Mouse (Mus musculus) lung, embryonic 15.5 days (tissue): ENCODE measurements around the gene Vnn3. TPM values are rescaled to one million over a fixed set of nuclear protein-coding genes. Genes with fewer than 3 reads are reported as not detected.

Source experiments
- ATAC-seq: fragments of 200-750 bp; cut with Nextera tagmentation; 2 replicates; pipeline ENCODE4 v1.8.0; 2017; ENCODE audit warnings: moderate number of reproducible peaks, borderline replicate concordance; ENCODE audit not compliant: low FRiP score, low TSS enrichment; ENCODE audit errors: extremely low read depth
- H3K27ac ChIP-seq: fragments of 300-500 bp; sonication (generic); 2 replicates; pipeline ENCODE4 v1.5.1; 2015; ENCODE audit warnings: moderate library complexity, mild to moderate bottlenecking, inconsistent platforms
- H3K27me3 ChIP-seq: fragments of 300-500 bp; sonication (generic); 2 replicates; pipeline ENCODE4 v1.6.1; 2015; ENCODE audit warnings: inconsistent platforms
- H3K36me3 ChIP-seq: fragments of 300-500 bp; sonication (generic); 2 replicates; pipeline ENCODE4 v1.6.1; 2015; ENCODE audit warnings: inconsistent platforms
- H3K4me1 ChIP-seq: fragments of 300-500 bp; sonication (generic); 2 replicates; pipeline ENCODE4 v1.6.1; 2015; ENCODE audit warnings: inconsistent platforms
- H3K4me2 ChIP-seq: fragments of 300-500 bp; sonication (generic); 2 replicates; pipeline ENCODE4 v1.6.1; 2015; ENCODE audit warnings: inconsistent platforms, mild to moderate bottlenecking, moderate library complexity
- H3K4me3 ChIP-seq: fragments of 300-500 bp; sonication (generic); 2 replicates; pipeline ENCODE4 v1.5.1; 2015; ENCODE audit warnings: mild to moderate bottlenecking, inconsistent platforms
- H3K9ac ChIP-seq: fragments of 300-500 bp; sonication (generic); 2 replicates; pipeline ENCODE4 v1.6.1; 2015; ENCODE audit warnings: inconsistent platforms
- H3K9me3 ChIP-seq: fragments of 300-500 bp; sonication (generic); 2 replicates; pipeline ENCODE4 v1.6.1; 2016; ENCODE audit warnings: inconsistent platforms
- WGBS: fragments of 180-500 bp; shearing (Covaris S2); methylation state at CpG from one replicate; pipeline ENCODE4 v1.1.7; 2015; 5-methylcytosine and 5-hydroxymethylcytosine counted together
- polyA plus RNA-seq: library from polyadenylated mRNA; unstranded; fragments of >200 nt; fragmentation: Nextera tagmentation; extraction: Ambion mirVana; gene quantifications from 2 replicates; pipeline ENCODE4 v1.2.1, GENCODE M21; 2015

The Vnn3 gene
- polyA plus RNA-seq, result 0.16 and 0.18 TPM in 2 replicates

DNA sequence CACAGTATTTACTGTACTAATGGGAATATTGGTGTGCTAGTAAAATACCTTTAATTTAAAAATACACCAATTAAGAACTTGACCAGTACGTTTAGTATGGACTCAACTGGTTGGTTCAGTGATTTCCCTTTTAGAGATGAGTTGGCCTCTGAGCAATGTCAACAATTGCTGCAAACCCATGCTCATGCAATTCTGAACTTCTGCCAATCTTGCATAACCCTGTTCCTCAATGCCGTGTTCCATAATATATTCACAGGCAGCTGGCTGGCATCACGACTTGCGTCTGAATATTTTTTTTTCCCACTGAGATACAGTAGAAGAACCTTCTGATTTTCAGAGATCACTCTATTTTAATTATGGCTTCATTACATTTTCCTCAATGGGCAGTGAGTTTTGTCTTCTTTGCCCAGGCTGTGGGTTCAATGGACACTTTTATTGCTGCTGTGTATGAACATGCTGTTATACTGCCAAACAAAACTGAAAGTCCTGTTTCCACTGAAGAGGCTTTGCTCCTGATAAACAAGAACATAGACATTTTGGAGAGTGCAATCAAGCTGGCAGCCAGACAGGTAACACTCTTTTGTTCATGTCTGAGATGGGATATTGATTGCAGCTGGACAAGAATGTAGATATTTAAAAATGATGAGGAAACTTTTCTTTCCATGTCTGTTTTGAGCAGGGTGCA, at the start of gene Vnn3:
Gene Vnn3 (plus strand): TSS at position 235 of the 685 bp plus-strand sequence.
- Histone ChIP-seq H3K4me2 (no peak within 1 kb of the TSS), H3K4me3 (no peak within 1 kb of the TSS), H3K27me3 (no peaks in the 10 kb centered on the region), H3K9me3 (no peaks in the 10 kb centered on the region), H3K36me3 (no peaks in the 10 kb centered on the region), H3K9ac (no peak within 1 kb of the TSS), H3K27ac (0 out of 2 replicates have a peak within 1 kb of the TSS, but pooled peaks have one; percentile 45), H3K4me1 (peaks cover 9% of the 10 kb centered on the region; the same call in 1 of the 2 replicates)
- ATAC-seq, result no peak
- 52% methylated on average over 4 of the region's 4 CpGs for WGBS

- Histone ChIP-seq H3K27ac (no peak overlapping the region), H3K9ac (no peak overlapping the region), H3K36me3 (peaks cover 49% of the 10 kb centered on the region), H3K9me3 (no peaks in the 10 kb centered on the region), H3K4me2 (no peak overlapping the region), H3K4me1 (peaks cover 9% of the 10 kb centered on the region; the same call in 1 of the 2 replicates), H3K27me3 (no peaks in the 10 kb centered on the region), H3K4me3 (no peak overlapping the region)
- ATAC-seq, result no peak
- 44% methylated on average over 3 of the region's 3 CpGs for WGBS
These were observed 48.4 kb upstream of the Vnn3 start for GRCm38 (mm10) chr10:23802911-23803310.

GRCm38 (mm10) chr10:23804665-23805064, 46.6 kb upstream of the Vnn3 start:
- Histone ChIP-seq H3K4me3 (no peak overlapping the region), H3K4me2 (no peak overlapping the region), H3K27me3 (no peaks in the 10 kb centered on the region), H3K9ac (no peak overlapping the region), H3K36me3 (peaks cover 52% of the 10 kb centered on the region), H3K4me1 (0 out of 2 replicates have a peak, but pooled peaks cover 4% of the 10 kb centered on the region), H3K27ac (no peak overlapping the region), H3K9me3 (no peaks in the 10 kb centered on the region)
- 88% methylated on average over 3 of the region's 3 CpGs for WGBS
- no peak for ATAC-seq

- Histone ChIP-seq H3K27ac (no peak overlapping the region), H3K4me2 (no peak overlapping the region), H3K36me3 (peaks cover 45% of the 10 kb centered on the region), H3K9me3 (no peaks in the 10 kb centered on the region), H3K27me3 (no peaks in the 10 kb centered on the region), H3K9ac (no peak overlapping the region), H3K4me3 (no peak overlapping the region), H3K4me1 (no peaks in the 10 kb centered on the region)
- WGBS, result 33% methylated on average over 4 of the region's 4 CpGs
- no peak for ATAC-seq
These were observed 45.1 kb upstream of the Vnn3 start for GRCm38 (mm10) chr10:23806201-23806600.

DNA sequence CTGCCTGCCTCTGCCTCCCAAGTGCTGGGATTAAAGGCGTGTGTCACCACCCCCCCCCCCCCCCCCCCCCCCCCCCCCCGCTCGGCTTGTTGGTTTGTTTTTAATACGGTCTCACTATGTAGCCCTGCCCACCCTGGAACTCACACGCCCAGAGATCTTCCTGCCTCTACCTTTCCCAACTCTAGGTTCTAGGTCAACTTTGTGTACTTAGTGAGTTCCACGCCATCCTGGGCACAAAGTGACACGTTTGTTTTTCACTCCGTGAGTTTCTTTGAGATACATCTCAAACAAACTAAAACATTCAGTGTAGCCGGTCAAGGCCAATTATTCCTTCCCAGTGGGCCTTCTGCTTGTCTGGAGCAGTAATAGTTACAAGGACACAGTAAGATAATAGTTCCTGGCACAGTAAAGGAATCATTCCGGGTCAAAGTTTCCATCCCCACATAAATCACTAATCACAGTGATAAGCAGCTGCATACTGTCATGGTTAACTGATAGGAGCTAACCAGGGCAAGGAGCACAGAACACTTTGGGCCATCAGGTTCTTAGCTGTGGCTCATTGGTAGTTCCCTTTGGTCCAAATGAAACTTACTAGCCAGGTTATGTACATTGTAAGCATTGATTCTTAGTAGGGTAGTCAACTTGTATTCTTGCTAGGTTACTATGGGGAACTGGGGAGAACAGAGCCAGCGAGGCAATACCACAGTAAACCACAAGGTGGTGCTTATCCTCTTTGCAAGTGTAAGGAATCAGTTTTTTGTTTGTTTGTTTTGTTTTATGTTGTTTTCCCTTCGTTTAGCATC, 39.4 kb upstream of the Vnn3 start:
- Histone ChIP-seq H3K4me1 (no peaks in the 10 kb centered on the region), H3K4me3 (no peak overlapping the region), H3K27me3 (no peaks in the 10 kb centered on the region), H3K9ac (no peak overlapping the region), H3K4me2 (no peak overlapping the region), H3K36me3 (peaks cover 14% of the 10 kb centered on the region; the same call in 1 of the 2 replicates), H3K27ac (no peak overlapping the region), H3K9me3 (no peaks in the 10 kb centered on the region)
- WGBS, result 55% methylated on average over 8 of the region's 12 CpGs
- ATAC-seq, result no peak

DNA sequence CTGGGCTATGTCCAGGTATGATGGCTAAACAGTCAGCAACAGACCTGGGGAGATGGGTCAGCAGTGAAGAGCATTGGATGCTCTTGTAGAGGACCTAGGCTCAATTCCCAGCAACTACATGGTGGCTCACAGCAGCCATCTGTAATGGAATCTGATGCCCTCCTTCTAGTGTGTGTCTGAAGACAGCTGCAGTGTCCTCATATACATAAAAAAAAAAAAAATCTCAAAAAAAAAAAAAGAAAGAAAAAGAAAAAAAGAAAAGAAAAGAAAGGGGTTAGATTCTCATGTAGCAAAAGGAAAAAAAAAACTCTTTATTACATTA, 38.9 kb upstream of the Vnn3 start:
- Histone ChIP-seq H3K9me3 (no peaks in the 10 kb centered on the region), H3K4me1 (no peaks in the 10 kb centered on the region), H3K4me3 (no peak overlapping the region), H3K4me2 (no peak overlapping the region), H3K27me3 (no peaks in the 10 kb centered on the region), H3K27ac (no peak overlapping the region), H3K36me3 (peaks cover 14% of the 10 kb centered on the region; the same call in 1 of the 2 replicates), H3K9ac (no peak overlapping the region)
- ATAC-seq, result no peak

DNA sequence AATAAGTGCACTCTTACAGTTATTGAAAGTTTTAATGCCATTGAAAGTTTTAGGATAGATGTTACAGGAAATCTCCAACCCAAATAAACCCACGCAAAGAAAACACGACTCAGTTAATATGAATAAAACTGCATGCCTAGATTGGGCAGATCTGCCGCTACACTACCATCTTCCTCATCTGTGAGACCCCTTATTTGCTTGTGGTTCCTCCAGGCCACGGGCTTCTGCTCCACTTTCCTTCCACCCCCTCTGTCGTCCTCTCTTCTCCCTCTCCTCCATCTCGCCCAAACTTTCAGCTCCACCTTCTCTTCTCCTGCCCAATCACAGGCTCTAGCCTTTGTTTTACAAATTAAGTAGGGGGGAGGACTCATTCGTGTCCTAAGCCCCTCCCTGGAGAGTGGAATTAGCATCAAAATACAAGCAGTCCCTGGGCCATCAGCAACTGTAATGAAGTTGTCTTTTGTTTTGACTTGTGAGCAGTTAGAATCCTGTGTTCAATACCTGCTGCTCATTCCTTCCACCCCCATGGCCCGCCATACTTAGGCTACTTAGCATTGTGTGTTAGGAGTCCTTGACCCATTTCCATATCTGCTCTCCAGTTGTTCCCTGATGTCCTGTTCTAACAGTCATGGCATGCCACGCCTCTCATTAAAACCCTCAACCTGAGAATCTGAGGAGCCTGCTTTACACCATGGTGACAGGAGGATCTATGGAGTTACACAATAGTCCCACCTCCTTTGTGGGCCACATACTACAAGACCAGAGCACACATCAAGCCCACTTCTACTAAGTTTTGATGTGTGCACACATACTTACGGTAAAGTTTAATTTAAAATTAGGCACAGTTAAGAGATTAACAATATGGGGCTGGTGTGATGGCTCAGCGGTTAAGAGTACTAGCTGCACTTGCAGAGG, 38.2 kb upstream of the Vnn3 start:
- no peak overlapping the region for H3K4me3 ChIP-seq
- peaks cover 13% of the 10 kb centered on the region; the same call in 1 of the 2 replicates for H3K36me3 ChIP-seq
- no peaks in the 10 kb centered on the region for H3K9me3 ChIP-seq
- no peaks in the 10 kb centered on the region for H3K27me3 ChIP-seq
- no peaks in the 10 kb centered on the region for H3K4me1 ChIP-seq
- H3K9ac ChIP-seq, result no peak overlapping the region
- no peak overlapping the region for H3K27ac ChIP-seq
- WGBS, result 67% methylated on average over 11 of the region's 11 CpGs
- H3K4me2 ChIP-seq, result no peak overlapping the region
- ATAC-seq, result no peak

DNA sequence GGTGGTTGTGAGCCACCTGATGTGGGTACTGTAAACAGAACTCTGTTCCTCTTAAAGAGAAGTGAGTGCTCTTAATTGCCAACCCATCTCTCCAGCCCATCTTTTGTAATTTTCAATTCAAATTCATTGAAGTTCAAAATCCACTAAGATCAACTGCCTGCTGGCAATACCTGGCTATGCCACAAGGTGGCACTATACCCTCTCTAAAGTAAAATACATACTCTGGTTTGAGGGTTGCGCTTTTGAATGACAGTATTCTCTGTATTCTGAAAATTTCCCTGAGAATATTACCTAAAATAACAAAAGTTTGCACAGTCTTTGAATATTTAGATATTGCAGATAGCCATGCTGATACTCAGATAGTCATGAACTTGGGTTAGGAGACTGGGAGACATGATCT, 36.1 kb upstream of the Vnn3 start:
- 15% methylated on average over 1 of the region's 1 CpGs for WGBS

GRCm38 (mm10) chr10:23816241-23816640, 35.0 kb upstream of the Vnn3 start:
- Histone ChIP-seq H3K27me3 (no peaks in the 10 kb centered on the region), H3K4me1 (no peaks in the 10 kb centered on the region), H3K4me2 (no peak overlapping the region), H3K9me3 (no peaks in the 10 kb centered on the region), H3K4me3 (no peak overlapping the region), H3K9ac (no peak overlapping the region), H3K36me3 (peaks cover 23% of the 10 kb centered on the region), H3K27ac (no peak overlapping the region)
- WGBS, result 83% methylated on average over 7 of the region's 7 CpGs
- ATAC-seq, result no peak

More for the DNA sequence above, 36.1 kb upstream of the Vnn3 start:
- no peak overlapping the region for H3K4me3 ChIP-seq
- no peak for ATAC-seq
- H3K9ac ChIP-seq, result no peak overlapping the region
- H3K9me3 ChIP-seq, result no peaks in the 10 kb centered on the region
- no peaks in the 10 kb centered on the region for H3K27me3 ChIP-seq
- peaks cover 22% of the 10 kb centered on the region for H3K36me3 ChIP-seq
- no peak overlapping the region for H3K4me2 ChIP-seq
- no peaks in the 10 kb centered on the region for H3K4me1 ChIP-seq
- no peak overlapping the region for H3K27ac ChIP-seq

DNA sequence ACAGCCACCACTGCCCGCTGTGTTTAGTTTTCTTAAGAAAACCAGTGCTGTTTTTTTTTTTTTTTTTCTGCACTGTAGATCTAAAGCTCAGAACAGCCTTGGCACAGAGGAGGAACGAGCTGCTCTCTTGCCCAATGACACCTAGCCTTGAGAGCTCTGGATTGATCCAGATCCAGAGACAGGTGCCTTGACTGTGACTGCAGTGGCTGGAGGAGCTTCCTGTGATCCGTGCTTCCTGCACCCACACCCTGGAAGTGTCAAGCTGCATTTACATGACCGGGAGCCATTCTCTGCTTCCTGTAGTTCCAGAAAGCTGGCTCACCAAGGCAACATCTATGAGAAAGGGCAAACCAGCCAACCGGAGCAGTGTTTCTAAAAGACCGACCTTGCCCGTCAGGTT, 24.7 kb upstream of the Vnn3 start:
- Histone ChIP-seq H3K27me3 (no peaks in the 10 kb centered on the region), H3K36me3 (peaks cover 48% of the 10 kb centered on the region), H3K4me3 (no peak overlapping the region), H3K27ac (no peak overlapping the region), H3K4me2 (no peak overlapping the region), H3K9ac (no peak overlapping the region), H3K9me3 (no peaks in the 10 kb centered on the region), H3K4me1 (no peaks in the 10 kb centered on the region)
- ATAC-seq, result no peak
- 77% methylated on average over 7 of the region's 7 CpGs for WGBS

GRCm38 (mm10) chr10:23836003-23836964, 15.0 kb upstream of the Vnn3 start:
- WGBS, result 55% methylated on average over 9 of the region's 9 CpGs
- Histone ChIP-seq H3K27ac (no peak overlapping the region), H3K36me3 (no peaks in the 10 kb centered on the region), H3K4me3 (no peak overlapping the region), H3K27me3 (no peaks in the 10 kb centered on the region), H3K4me1 (no peaks in the 10 kb centered on the region), H3K9me3 (no peaks in the 10 kb centered on the region), H3K9ac (no peak overlapping the region), H3K4me2 (no peak overlapping the region)
- no peak for ATAC-seq
